ENCODE assay signal across 10 mouse cellular contexts in the genomic region with DNA sequence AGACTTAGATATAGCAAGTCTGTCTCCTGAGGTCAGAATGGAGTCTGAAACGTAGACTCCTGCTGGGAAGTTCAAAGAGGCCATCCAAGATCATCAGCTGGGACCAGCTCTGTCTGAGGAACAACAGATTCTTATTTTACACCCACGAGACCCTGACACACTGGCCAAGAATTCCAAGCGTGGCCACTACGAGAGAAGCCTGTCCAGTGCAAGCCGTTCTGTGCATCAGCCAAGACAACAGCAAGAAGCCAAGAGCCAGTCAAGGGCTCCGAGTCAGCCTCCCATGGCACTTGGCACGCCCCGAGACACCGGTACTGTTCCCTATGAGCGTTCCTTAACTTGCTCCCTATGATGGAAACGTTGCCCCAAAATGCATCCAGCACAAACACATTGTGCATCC.
DNase-seq lines count a peak whose midpoint lies in the region; ATAC-seq and TF ChIP-seq lines count a peak whose summit lies in the region.
"Had no signal": no experiment of that assay in that cellular context is flagged by ENCODE, and none has a peak within 500 bp of the region (broad histone marks: within the 10 kb centered on the region; RNA-seq: fewer than 3 reads in every experiment).

No protein-coding gene starts in this region.

- H3K9me3 ChIP-seq in kidney, postnatal 0 days (replicated peaks; ENCODE audit: low read length), result no peaks in the 10 kb centered on the region
- no peaks in the 10 kb centered on the region for H3K9me3 ChIP-seq in stomach, postnatal 0 days (ENCODE audit: control insufficient read depth, low read length)
- H3K9me3 ChIP-seq: heart, embryonic 13.5 days; liver, embryonic 15.5 days; neural tube, embryonic 12.5 days had no signal

- no peak for ATAC-seq in kidney, postnatal 0 days (replicated peaks; ENCODE audit: low FRiP score, low read depth)
- no peak for ATAC-seq in stomach, postnatal 0 days (ENCODE audit: low FRiP score, low TSS enrichment)

- intact Hi-C loops in gastrocnemius, postnatal 14 days (cut with DNase I; ENCODE audit: low total_unique reads), result no loop called here

- no peak overlapping the region for H3K27ac ChIP-seq in kidney, postnatal 0 days
- no peak overlapping the region for H3K27ac ChIP-seq in stomach, postnatal 0 days (replicated peaks)
- H3K27ac ChIP-seq: heart, embryonic 13.5 days; liver, embryonic 15.5 days; neural tube, embryonic 12.5 days had no signal

- no peaks in the 10 kb centered on the region for H3K36me3 ChIP-seq in kidney, postnatal 0 days (ENCODE audit: insufficient read depth, low read length)
- no peaks in the 10 kb centered on the region for H3K36me3 ChIP-seq in stomach, postnatal 0 days (ENCODE audit: control insufficient read depth, insufficient read depth, low read length)
- H3K36me3 ChIP-seq: heart, embryonic 13.5 days; liver, embryonic 15.5 days; neural tube, embryonic 12.5 days had no signal

- H3K4me2 ChIP-seq in kidney, postnatal 0 days (ENCODE audit: low read length), result no peak overlapping the region
- no peak overlapping the region for H3K4me2 ChIP-seq in stomach, postnatal 0 days (replicated peaks; ENCODE audit: low read depth)
- H3K4me2 ChIP-seq: heart, embryonic 13.5 days; liver, embryonic 15.5 days; neural tube, embryonic 12.5 days had no signal

- no peak for TF ChIP-seq EP300 in stomach, postnatal 0 days (optimal IDR thresholded peaks at IDR 0.05)

- H3K27me3 ChIP-seq in kidney, postnatal 0 days (ENCODE audit: insufficient read depth, low read length), result no peaks in the 10 kb centered on the region
- H3K27me3 ChIP-seq in stomach, postnatal 0 days (ENCODE audit: control insufficient read depth, insufficient read depth, low read length), result no peaks in the 10 kb centered on the region
- H3K27me3 ChIP-seq: heart, embryonic 13.5 days; liver, embryonic 15.5 days; neural tube, embryonic 12.5 days had no signal

- H3K4me1 ChIP-seq in kidney, postnatal 0 days (replicated peaks; ENCODE audit: insufficient read depth, low read length), result no peaks in the 10 kb centered on the region
- no peaks in the 10 kb centered on the region; the same call in 1 of the 2 replicates for H3K4me1 ChIP-seq in stomach, postnatal 0 days (replicated peaks; ENCODE audit: control insufficient read depth, insufficient read depth)
- H3K4me1 ChIP-seq: liver, embryonic 15.5 days; neural tube, embryonic 12.5 days had no signal

- H3K9ac ChIP-seq in kidney, postnatal 0 days (ENCODE audit: low read depth, low read length), result no peak overlapping the region
- no peak overlapping the region for H3K9ac ChIP-seq in stomach, postnatal 0 days (ENCODE audit: low read length)
- H3K9ac ChIP-seq: heart, embryonic 13.5 days; liver, embryonic 15.5 days; neural tube, embryonic 12.5 days had no signal

- no peak for TF ChIP-seq CTCF in kidney, postnatal 0 days (IDR thresholded peaks at IDR 0.05; ENCODE audit: low read depth)
- TF ChIP-seq CTCF in stomach, postnatal 0 days (IDR thresholded peaks at IDR 0.05; ENCODE audit: low read depth), result no peak

- H3K4me3 ChIP-seq in kidney, postnatal 0 days (replicated peaks; ENCODE audit: low read depth, low read length), result no peak overlapping the region
- H3K4me3 ChIP-seq in stomach, postnatal 0 days (ENCODE audit: low read depth, low read length), result no peak overlapping the region
- H3K4me3 ChIP-seq: heart, embryonic 13.5 days; liver, embryonic 15.5 days; neural tube, embryonic 12.5 days had no signal

- 61% methylated on average over 11 of the region's 11 CpGs for WGBS in kidney, postnatal 0 days
- 51% methylated on average over 11 of the region's 11 CpGs for WGBS in stomach, postnatal 0 days

- peak; percentile 58 for DNase-seq in kidney, postnatal 0 days (ENCODE audit: low spot score)
- DNase-seq in kidney, adult 8-10 months, result no peak
- peak; percentile 18 for DNase-seq in adrenal gland, postnatal 25 days
- peak; percentile 65 for DNase-seq in gastrocnemius, postnatal 14 days
- peak; percentile 61 for DNase-seq in lung, postnatal 36 days
- no peak for DNase-seq in embryo, embryonic 10 days (ENCODE audit: low spot score)
- no peak for DNase-seq in stomach, postnatal 0 days (ENCODE audit: low spot score)

Comparison
In these comparisons a context has a peak if more than half of its experiments do, and no peak if none do; other contexts are left out.
1. DNase-seq: peak in kidney, postnatal 0 days (single experiment), adrenal gland, postnatal 25 days (single experiment), gastrocnemius, postnatal 14 days (single experiment) and lung, postnatal 36 days (single experiment); none in kidney, adult 8-10 months (0 of 2), embryo, embryonic 10 days (single experiment) and stomach, postnatal 0 days (single experiment).